Mouse (Mus musculus) hindbrain, embryonic 16.5 days (tissue): ENCODE data around the gene Patj. TPM values are rescaled to one million over a fixed set of nuclear protein-coding genes. Genes with fewer than 3 reads are reported as not detected.
"Not testable (repeated sequence)": the region's sequence is repeated elsewhere in the genome, so short reads cannot be mapped to it uniquely, and the experiment has no call there.

ENCODE experiments used
- ATAC-seq: fragments of 200-750 bp; cut with Nextera tagmentation; 2 replicates; pipeline ENCODE4 v1.8.0; 2017; ENCODE audit warnings: moderate TSS enrichment, moderate library complexity
- H3K27ac ChIP-seq: fragments of 300-500 bp; sonication (generic); 2 replicates; pipeline ENCODE4 v1.5.1; 2014; ENCODE audit warnings: low read depth, mild to moderate bottlenecking, control low read depth, low read length, moderate library complexity
- H3K27me3 ChIP-seq: fragments of 300-500 bp; sonication (generic); replicated peaks from 2 replicates; pipeline ENCODE4 v1.6.1; 2014; ENCODE audit warnings: low read length; ENCODE audit not compliant: control insufficient read depth, insufficient read depth
- H3K36me3 ChIP-seq: fragments of 300-500 bp; sonication (generic); 2 replicates; pipeline ENCODE4 v1.6.1; 2014; ENCODE audit warnings: mild to moderate bottlenecking, low read length, moderate library complexity, mixed read lengths; ENCODE audit not compliant: control insufficient read depth, insufficient read depth
- H3K4me1 ChIP-seq: fragments of 300-500 bp; sonication (generic); 2 replicates; pipeline ENCODE4 v1.6.1; 2014; ENCODE audit warnings: low read depth, low read length; ENCODE audit not compliant: control insufficient read depth, insufficient read depth
- H3K4me2 ChIP-seq: fragments of 300-500 bp; sonication (generic); 2 replicates; pipeline ENCODE4 v1.6.1; 2014; ENCODE audit warnings: mild to moderate bottlenecking, low read length, control low read depth, moderate library complexity
- H3K4me3 ChIP-seq: fragments of 300-500 bp; sonication (generic); 2 replicates; pipeline ENCODE4 v1.5.1; 2014; ENCODE audit warnings: mild to moderate bottlenecking, low read length, control low read depth, moderate library complexity
- H3K9ac ChIP-seq: fragments of 300-500 bp; sonication (generic); 2 replicates; pipeline ENCODE4 v1.6.1; 2014; ENCODE audit warnings: low read depth, mild to moderate bottlenecking, control low read depth, low read length, moderate library complexity
- H3K9me3 ChIP-seq: fragments of 300-500 bp; sonication (generic); 2 replicates; pipeline ENCODE4 v1.6.1; 2014; ENCODE audit warnings: mild to moderate bottlenecking, low read length, moderate library complexity; ENCODE audit not compliant: control insufficient read depth
- WGBS: fragments of 180-500 bp; shearing (Covaris S2); extraction: QIAGEN DNeasy Blood & Tissue Kit; methylation state at CpG from one replicate; pipeline ENCODE4 v1.1.7; 2014; 5-methylcytosine and 5-hydroxymethylcytosine counted together
- polyA plus RNA-seq: library from polyadenylated mRNA; unstranded; fragments of >200 nt; fragmentation: Nextera tagmentation; extraction: Ambion mirVana; gene quantifications from 2 replicates; pipeline ENCODE4 v1.2.1, GENCODE M21; 2015

Patj gene
- polyA plus RNA-seq, 1 experiment from 2014 or later = 8.7 TPM

DNA sequence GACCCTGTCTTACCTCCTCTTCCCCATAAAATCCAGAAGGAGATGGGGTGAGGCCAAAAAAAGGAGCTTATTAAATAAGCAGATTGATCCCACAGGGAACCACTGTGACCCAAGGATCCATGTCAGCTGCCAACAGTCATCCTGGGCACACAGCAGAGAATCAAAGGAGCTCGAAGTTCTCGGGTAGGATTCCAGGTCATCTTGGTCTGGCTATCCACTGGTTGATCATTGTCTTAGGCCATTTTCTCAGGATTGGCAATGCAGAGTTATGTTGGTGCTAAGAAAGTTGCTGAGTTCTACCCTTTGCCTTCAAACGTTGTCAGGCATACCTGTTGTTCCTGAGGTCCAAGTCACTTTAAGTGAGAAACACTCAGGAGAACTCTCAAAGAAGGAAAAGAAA, 304.6 kb downstream of the Patj start:
- no peaks in the 10 kb centered on the region for H3K9me3 ChIP-seq
- H3K9ac ChIP-seq = no peak overlapping the region
- no peaks in the 10 kb centered on the region; the same call in 1 of the 2 replicates for H3K4me1 ChIP-seq
- ATAC-seq = no peak
- no peaks in the 10 kb centered on the region for H3K27me3 ChIP-seq
- H3K4me3 ChIP-seq = no peak overlapping the region
- H3K36me3 ChIP-seq = no peaks in the 10 kb centered on the region
- 92% methylated on average over 3 of the region's 3 CpGs for WGBS
- no peak overlapping the region for H3K27ac ChIP-seq
- no peak overlapping the region for H3K4me2 ChIP-seq

DNA sequence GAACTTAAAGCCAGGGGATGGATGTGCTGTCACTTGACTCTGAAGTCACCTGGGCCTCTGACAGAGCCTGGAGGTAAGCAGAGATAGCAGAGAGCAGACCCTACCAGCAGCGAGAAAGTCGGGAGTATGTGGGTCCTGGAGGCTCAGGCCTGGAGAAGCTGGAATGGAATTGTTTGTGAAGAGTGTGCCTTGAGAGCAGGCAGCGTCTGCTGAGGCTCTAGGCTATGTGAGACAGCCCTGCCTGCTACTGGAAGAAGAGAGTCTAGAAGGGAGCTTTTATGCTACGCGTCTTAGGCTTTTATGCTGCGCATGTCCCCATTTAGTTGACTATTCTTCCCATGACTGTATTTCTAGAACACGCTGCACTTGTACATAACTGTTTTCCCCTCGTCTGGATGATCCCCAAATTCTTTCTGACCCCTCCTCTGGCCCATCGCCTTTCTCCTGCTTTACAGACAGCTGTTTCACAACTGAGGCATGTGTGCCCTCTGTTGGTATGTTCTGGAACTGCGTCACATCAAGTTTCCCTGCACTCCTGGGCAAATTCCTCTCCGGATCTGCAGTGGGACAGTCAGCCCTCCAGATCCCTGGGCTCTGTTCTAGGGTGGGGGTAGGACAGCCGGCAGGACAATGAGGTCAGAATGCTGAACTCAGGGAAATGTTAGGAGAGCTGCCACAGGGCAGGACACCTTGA, 306.8 kb downstream of the Patj start:
- peak; percentile 87 for ATAC-seq
- no peaks in the 10 kb centered on the region for H3K36me3 ChIP-seq
- no peak overlapping the region for H3K4me3 ChIP-seq
- no peak overlapping the region for H3K27ac ChIP-seq
- H3K27me3 ChIP-seq = no peaks in the 10 kb centered on the region
- no peaks in the 10 kb centered on the region; the same call in 1 of the 2 replicates for H3K4me1 ChIP-seq
- no peak overlapping the region for H3K9ac ChIP-seq
- no peaks in the 10 kb centered on the region for H3K9me3 ChIP-seq
- H3K4me2 ChIP-seq = peak overlapping the region; percentile 35; the same call in 1 of the 2 replicates
- WGBS = 34% methylated on average over 12 of the region's 12 CpGs

DNA sequence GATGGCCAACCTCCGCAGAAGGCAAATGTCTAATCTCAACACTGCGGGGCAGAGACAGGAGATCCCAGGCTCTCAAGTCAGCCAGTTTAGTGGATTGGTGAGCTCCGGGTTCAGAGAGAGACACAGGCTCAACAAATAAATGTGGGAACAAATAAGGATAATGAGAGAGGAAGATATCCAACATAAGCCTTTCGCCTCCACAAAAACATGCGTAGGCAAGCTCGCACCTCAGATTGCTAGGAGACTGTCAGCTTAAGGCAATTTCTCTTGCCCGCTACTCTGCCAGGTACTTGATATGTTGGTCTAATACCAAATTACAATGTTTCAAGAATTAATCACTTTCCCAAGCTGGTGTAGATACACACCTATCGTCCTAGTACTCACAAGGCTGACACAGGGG, 315.3 kb downstream of the Patj start:
- H3K4me1 ChIP-seq = no peaks in the 10 kb centered on the region
- no peak overlapping the region for H3K9ac ChIP-seq
- H3K9me3 ChIP-seq = no peaks in the 10 kb centered on the region
- no peak overlapping the region for H3K4me2 ChIP-seq
- no peak for ATAC-seq
- no peak overlapping the region for H3K4me3 ChIP-seq
- H3K36me3 ChIP-seq = no peaks in the 10 kb centered on the region
- no peak overlapping the region for H3K27ac ChIP-seq
- WGBS = 93% methylated on average over 8 of the region's 8 CpGs
- H3K27me3 ChIP-seq = no peaks in the 10 kb centered on the region

DNA sequence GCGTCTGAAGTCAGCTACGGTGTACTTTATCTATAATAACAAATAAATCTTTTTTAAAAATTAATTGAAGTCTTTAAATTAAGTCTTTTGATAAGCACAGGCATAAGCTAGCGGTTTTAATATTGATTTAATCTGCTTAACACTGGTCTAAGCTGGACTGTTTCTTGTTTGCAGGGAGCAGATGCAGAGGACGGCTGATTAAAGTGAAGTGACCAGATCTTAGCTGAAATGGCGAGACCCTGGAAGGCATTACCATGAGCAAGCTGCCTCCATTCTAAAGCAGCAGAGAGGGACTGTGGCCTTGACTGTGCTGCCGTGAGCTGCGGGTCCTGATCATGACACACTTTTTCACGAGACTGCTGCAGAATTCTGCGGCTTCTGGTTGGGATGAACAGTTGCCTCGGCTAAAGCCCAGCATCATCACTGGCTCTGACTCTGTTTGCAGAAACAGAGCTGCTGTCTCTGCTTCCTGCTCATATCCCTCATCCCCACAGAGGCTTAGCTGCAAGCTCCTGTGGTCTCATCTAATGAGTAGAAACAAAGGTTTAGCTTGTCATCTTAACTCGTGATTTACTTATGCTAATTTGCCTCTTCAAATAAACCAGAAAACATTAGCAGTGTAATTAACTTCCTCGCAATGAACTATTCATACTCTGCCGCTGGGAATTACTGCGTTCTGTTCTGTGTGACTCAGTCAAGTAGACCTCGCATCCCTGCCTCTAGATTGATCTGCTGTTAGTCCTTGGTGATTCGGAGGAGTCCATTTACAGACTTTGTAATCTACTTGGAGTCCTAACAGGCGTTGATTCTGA, 322.4 kb downstream of the Patj start:
- 74% methylated on average over 17 of the region's 17 CpGs for WGBS
- ATAC-seq = peak; percentile 84
- Histone ChIP-seq H3K27ac (peak overlapping the region; percentile 58; the same call in 1 of the 2 replicates), H3K9me3 (no peaks in the 10 kb centered on the region), H3K27me3 (no peaks in the 10 kb centered on the region), H3K9ac (no peak overlapping the region), H3K4me3 (no peak overlapping the region), H3K4me2 (no peak overlapping the region), H3K4me1 (no peaks in the 10 kb centered on the region), H3K36me3 (no peaks in the 10 kb centered on the region)

DNA sequence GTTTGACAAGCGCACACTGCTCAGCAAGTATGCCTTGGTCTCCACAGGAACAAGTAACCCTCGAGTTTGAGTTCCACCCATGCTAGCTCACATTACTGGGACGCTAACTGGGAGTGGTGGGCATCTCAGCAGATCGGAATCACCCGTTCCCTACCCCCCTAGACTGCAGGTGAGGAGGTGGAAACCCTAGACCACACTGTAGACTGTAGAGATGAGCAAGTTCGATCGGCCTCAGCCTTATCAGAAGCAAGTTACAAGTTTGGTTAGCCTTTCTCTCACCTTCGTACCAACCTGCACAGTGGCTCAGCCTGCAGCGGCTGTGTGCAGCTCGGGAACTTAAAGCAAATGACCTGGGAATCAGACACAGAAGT, 322.9 kb downstream of the Patj start:
- H3K4me2 ChIP-seq = no peak overlapping the region
- ATAC-seq = peak; percentile 40
- no peak overlapping the region for H3K4me3 ChIP-seq
- H3K9ac ChIP-seq = no peak overlapping the region
- no peaks in the 10 kb centered on the region for H3K9me3 ChIP-seq
- no peaks in the 10 kb centered on the region for H3K27me3 ChIP-seq
- no peaks in the 10 kb centered on the region for H3K4me1 ChIP-seq
- no peak overlapping the region; the same call in 1 of the 2 replicates for H3K27ac ChIP-seq
- no peaks in the 10 kb centered on the region for H3K36me3 ChIP-seq
- 81% methylated on average over 10 of the region's 10 CpGs for WGBS

DNA sequence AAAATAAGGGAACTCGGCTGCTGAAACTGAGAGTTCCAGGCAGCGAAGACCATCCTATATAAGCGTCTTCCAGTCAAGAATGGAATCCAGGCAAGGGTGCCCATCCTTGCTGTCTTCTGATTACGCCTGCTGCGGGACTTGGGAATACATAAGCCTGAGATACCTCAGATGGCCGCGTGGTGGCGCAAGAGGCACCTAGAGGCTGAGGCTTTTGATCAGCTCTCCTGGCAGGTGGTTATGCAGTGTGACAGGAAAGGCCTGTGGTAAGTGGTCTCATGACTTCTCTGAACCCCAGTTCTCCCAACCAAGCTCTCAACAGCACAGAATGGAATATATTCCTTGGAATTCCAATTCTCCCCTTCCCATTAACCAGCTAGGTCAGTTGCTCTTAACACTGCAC, 326.9 kb downstream of the Patj start:
- no peak overlapping the region for H3K9ac ChIP-seq
- H3K4me3 ChIP-seq = no peak overlapping the region
- 10% methylated on average over 8 of the region's 8 CpGs for WGBS
- 0 out of 2 replicates have a peak, but pooled peaks have one; percentile 27 for ATAC-seq
- no peaks in the 10 kb centered on the region for H3K36me3 ChIP-seq
- no peak overlapping the region for H3K27ac ChIP-seq
- H3K9me3 ChIP-seq = no peaks in the 10 kb centered on the region
- 0 out of 2 replicates have a peak, but pooled peaks cover 3% of the 10 kb centered on the region for H3K4me1 ChIP-seq
- no peak overlapping the region for H3K4me2 ChIP-seq
- H3K27me3 ChIP-seq = no peaks in the 10 kb centered on the region

GRCm38 (mm10) chr4:98724682-98725081, 329.1 kb downstream of the Patj start:
- H3K9me3 ChIP-seq, H3K4me1 ChIP-seq, H3K4me3 ChIP-seq, H3K27ac ChIP-seq, H3K9ac ChIP-seq, H3K4me2 ChIP-seq, ATAC-seq, H3K36me3 ChIP-seq: not testable (repeated sequence)
- 96% methylated on average over 1 of the region's 1 CpGs for WGBS
- H3K27me3 ChIP-seq = peaks cover 10% of the 10 kb centered on the region

- no peak overlapping the region for H3K4me3 ChIP-seq
- no peaks in the 10 kb centered on the region for H3K36me3 ChIP-seq
- 38% methylated on average over 4 of the region's 4 CpGs for WGBS
- H3K9me3 ChIP-seq = no peaks in the 10 kb centered on the region
- peaks cover 10% of the 10 kb centered on the region for H3K27me3 ChIP-seq
- H3K27ac ChIP-seq = no peak overlapping the region
- no peak for ATAC-seq
- H3K4me1 ChIP-seq = peaks cover 9% of the 10 kb centered on the region
- H3K4me2 ChIP-seq = no peak overlapping the region
- no peak overlapping the region for H3K9ac ChIP-seq
These were observed 329.9 kb downstream of the Patj start for GRCm38 (mm10) chr4:98725439-98725838.

GRCm38 (mm10) chr4:98726590-98727237, 331.1 kb downstream of the Patj start, which contains the start of gene L1td1:
Gene L1td1, plus strand, starts transcription at chr4:98726734.
- peak within 1 kb of the TSS; percentile 21 for H3K9ac ChIP-seq
- peak; percentile 40; the same call in 1 of the 2 replicates for ATAC-seq
- H3K27me3 ChIP-seq = peaks cover 10% of the 10 kb centered on the region
- peak within 1 kb of the TSS; percentile 49 for H3K4me2 ChIP-seq
- no peaks in the 10 kb centered on the region for H3K36me3 ChIP-seq
- H3K9me3 ChIP-seq = no peaks in the 10 kb centered on the region
- peak within 1 kb of the TSS; percentile 16 for H3K4me3 ChIP-seq
- WGBS = 6% methylated on average over 29 of the region's 29 CpGs
- no peak within 1 kb of the TSS for H3K27ac ChIP-seq
- peaks cover 9% of the 10 kb centered on the region for H3K4me1 ChIP-seq
